Mouse (Mus musculus) brain, embryonic 14.5 days (tissue): ENCODE data around the gene Capn11.

Experiments used
- CTCF ChIP-seq: fragments of 200-500 bp; IDR thresholded peaks from 2 replicates; pipeline ENCODE4 v1.5.1; 2012; ENCODE audit warnings: inconsistent platforms, mild to moderate bottlenecking, moderate library complexity, borderline replicate concordance; ENCODE audit not compliant: insufficient read depth, insufficient read length; ENCODE audit errors: extremely low read depth
- POLR2A ChIP-seq: fragments of 200-500 bp; IDR thresholded peaks from 2 replicates; pipeline ENCODE4 v1.6.1; 2012; ENCODE audit warnings: mild to moderate bottlenecking, inconsistent platforms, borderline replicate concordance; ENCODE audit not compliant: poor library complexity, insufficient read depth, insufficient read length, severe bottlenecking; ENCODE audit errors: extremely low read depth

DNA sequence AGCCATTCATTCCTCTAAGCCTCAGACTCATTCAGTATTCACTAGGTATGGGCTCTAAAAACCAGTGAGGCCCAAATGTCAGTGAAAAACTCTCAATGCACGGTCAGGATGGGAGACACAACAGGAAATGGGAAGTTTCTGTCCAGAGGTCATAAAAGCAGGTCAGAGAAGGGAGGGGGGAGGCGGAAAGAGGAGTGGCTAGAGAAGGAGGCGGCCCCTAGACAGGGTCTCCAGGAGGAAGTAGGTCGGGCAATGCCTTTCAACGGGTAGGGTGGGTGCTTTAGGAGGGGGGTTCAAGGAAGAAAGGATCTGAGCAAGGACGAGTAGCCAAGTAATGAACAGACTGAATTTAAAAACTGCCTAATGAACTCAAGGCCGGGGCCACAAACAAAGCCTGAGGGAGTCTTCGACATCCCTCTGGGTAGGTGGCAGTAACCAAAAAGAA is 40.2 kb downstream of the Capn11 start:
- TF ChIP-seq CTCF: no peak
- TF ChIP-seq POLR2A: no peak
